Mouse (Mus musculus) kidney, adult 2 months (tissue): ENCODE data around the gene 4930544D05Rik. TPM values are rescaled to one million over a fixed set of nuclear protein-coding genes. Genes with fewer than 3 reads are reported as not detected.

Source experiments
- DNase-seq: peaks from one replicate; pipeline ENCODE4 v3.0.0; 2021
- H3K27ac ChIP-seq: fragments of 200-500 bp; 2 replicates; pipeline ENCODE4 v1.5.1; 2012; ENCODE audit warnings: low read depth, low read length, control low read depth, inconsistent platforms; ENCODE audit not compliant: insufficient read depth
- H3K27me3 ChIP-seq: fragments of 200-500 bp; replicated peaks from 2 replicates; pipeline ENCODE4 v1.6.1; 2012; ENCODE audit warnings: mild to moderate bottlenecking, moderate library complexity, low read length, inconsistent platforms; ENCODE audit not compliant: control insufficient read depth, insufficient read depth
- H3K36me3 ChIP-seq: fragments of 200-500 bp; 2 replicates; pipeline ENCODE4 v1.6.1; 2012; ENCODE audit warnings: mild to moderate bottlenecking, moderate library complexity, low read length, inconsistent platforms; ENCODE audit not compliant: control insufficient read depth, insufficient read depth
- H3K4me1 ChIP-seq: fragments of 200-500 bp; 2 replicates; pipeline ENCODE4 v1.6.1; 2011; ENCODE audit warnings: low read length; ENCODE audit not compliant: control insufficient read depth, insufficient read depth
- H3K4me3 ChIP-seq: fragments of 200-500 bp; 2 replicates; pipeline ENCODE4 v1.5.1; 2011; ENCODE audit warnings: mild to moderate bottlenecking, low read depth, low read length, control low read depth; ENCODE audit not compliant: insufficient read depth
- CTCF ChIP-seq: fragments of 200-500 bp; conservative IDR thresholded peaks from 2 replicates; pipeline ENCODE4 v1.5.1; 2011; ENCODE audit warnings: low read depth, mild to moderate bottlenecking, control low read depth, low read length, moderate library complexity, mixed read lengths; ENCODE audit not compliant: insufficient read depth, insufficient read length
- POLR2A ChIP-seq: fragments of 200-500 bp; IDR thresholded peaks from one replicate; pipeline ENCODE4 v1.6.1; 2011; ENCODE audit warnings: low read depth, low read length, control low read depth
- WGBS: fragments of 180-500 bp; shearing (Covaris S2); methylation state at CpG from one replicate; pipeline ENCODE4 v1.1.7; 2018; 5-methylcytosine and 5-hydroxymethylcytosine counted together
- polyA plus RNA-seq: library from polyadenylated mRNA; depleted of rRNA; stranded (reverse); fragments of >200 nt; gene quantifications from 2 replicates; pipeline ENCODE4 v1.2.3, GENCODE M21; 2012

4930544D05Rik gene
- polyA plus RNA-seq, 1 experiment = not detected

GRCm38 (mm10) chr11:70653345-70654197, 37.9 kb downstream of the 4930544D05Rik start:
- Histone ChIP-seq H3K4me1 (peaks cover 15% of the 10 kb centered on the region; the same call in 1 of the 2 replicates), H3K27ac (peak overlapping the region; percentile 100), H3K27me3 (no peaks in the 10 kb centered on the region), H3K36me3 (peaks cover 6% of the 10 kb centered on the region; the same call in 1 of the 2 replicates), H3K4me3 (peak overlapping the region; percentile 100)
- no peak for TF ChIP-seq POLR2A
- peak; percentile 69 for DNase-seq
- under 1% methylated on average over 49 of the region's 63 CpGs for WGBS

- no peaks in the 10 kb centered on the region for H3K27me3 ChIP-seq
- TF ChIP-seq POLR2A (peak; percentile 82), CTCF (no peak)
- peaks cover 6% of the 10 kb centered on the region; the same call in 1 of the 2 replicates for H3K36me3 ChIP-seq
- DNase-seq = peak; percentile 83
- peaks cover 12% of the 10 kb centered on the region; the same call in 1 of the 2 replicates for H3K4me1 ChIP-seq
- peak within 1 kb of the TSS; percentile 100 for H3K4me3 ChIP-seq
- under 1% methylated on average over 45 of the region's 61 CpGs for WGBS
- H3K27ac ChIP-seq = peak within 1 kb of the TSS; percentile 100
These were observed 38.7 kb downstream of the 4930544D05Rik start, which contains the start of gene Pfn1 for GRCm38 (mm10) chr11:70654198-70654922. Pfn1 (minus strand) TSS chr11:70654644.

GRCm38 (mm10) chr11:70654923-70655570, 39.4 kb downstream of the 4930544D05Rik start:
- no peaks in the 10 kb centered on the region for H3K27me3 ChIP-seq
- TF ChIP-seq POLR2A (peak; percentile 38), CTCF (no peak)
- peak overlapping the region; percentile 100 for H3K4me3 ChIP-seq
- under 1% methylated on average over 48 of the region's 48 CpGs for WGBS
- peaks cover 12% of the 10 kb centered on the region; the same call in 1 of the 2 replicates for H3K4me1 ChIP-seq
- peaks cover 6% of the 10 kb centered on the region; the same call in 1 of the 2 replicates for H3K36me3 ChIP-seq
- peak overlapping the region; percentile 93 for H3K27ac ChIP-seq
- DNase-seq = peak; percentile 86

- H3K4me3 ChIP-seq = peak overlapping the region; percentile 100
These were observed 40.2 kb downstream of the 4930544D05Rik start for GRCm38 (mm10) chr11:70655571-70656455.

GRCm38 (mm10) chr11:70656456-70656927, 40.8 kb downstream of the 4930544D05Rik start:
- TF ChIP-seq CTCF (no peak), POLR2A (no peak)
- H3K27ac ChIP-seq = peak overlapping the region; percentile 93
- H3K27me3 ChIP-seq = no peaks in the 10 kb centered on the region
- DNase-seq = peak; percentile 64
- 49% methylated on average over 16 of the region's 16 CpGs for WGBS
- H3K4me3 ChIP-seq = peak overlapping the region; percentile 100
- peaks cover 12% of the 10 kb centered on the region; the same call in 1 of the 2 replicates for H3K4me1 ChIP-seq
- H3K36me3 ChIP-seq = no peaks in the 10 kb centered on the region; the same call in 1 of the 2 replicates

More at GRCm38 (mm10) chr11:70655571-70656455, 40.2 kb downstream of the 4930544D05Rik start:
- peak; percentile 58 for DNase-seq
- Histone ChIP-seq H3K4me1 (peaks cover 12% of the 10 kb centered on the region; the same call in 1 of the 2 replicates), H3K27me3 (no peaks in the 10 kb centered on the region), H3K36me3 (peaks cover 3% of the 10 kb centered on the region; the same call in 1 of the 2 replicates), H3K27ac (peak overlapping the region; percentile 93)
- WGBS = 3% methylated on average over 61 of the region's 61 CpGs
- no peak for TF ChIP-seq POLR2A
- no peak for TF ChIP-seq CTCF

- WGBS = 64% methylated on average over 3 of the region's 3 CpGs
- H3K27me3 ChIP-seq = no peaks in the 10 kb centered on the region
- H3K36me3 ChIP-seq = no peaks in the 10 kb centered on the region
- H3K4me3 ChIP-seq = peak within 1 kb of the TSS; percentile 100
- no peak for TF ChIP-seq CTCF
- TF ChIP-seq POLR2A = no peak
- H3K4me1 ChIP-seq = peaks cover 10% of the 10 kb centered on the region; the same call in 1 of the 2 replicates
- H3K27ac ChIP-seq = peak within 1 kb of the TSS; percentile 93
- no peak for DNase-seq
These were observed 41.3 kb downstream of the 4930544D05Rik start, which contains the start of gene Eno3 for GRCm38 (mm10) chr11:70656964-70657363. Eno3 (plus strand) TSS chr11:70657202.
